Mouse (Mus musculus) lung, adult 18-20 months (tissue): ENCODE measurements around the gene Cacybp.
A peak's percentile ranks its signal among the peaks of the same experiment; 100 is the strongest.

Source experiments
- DNase-seq, 2 experiments: peaks; one replicate each; pipeline ENCODE4 v3.0.0; 2022; ENCODE audit warnings: mixed read lengths in 2 of 2

Cacybp gene

DNA sequence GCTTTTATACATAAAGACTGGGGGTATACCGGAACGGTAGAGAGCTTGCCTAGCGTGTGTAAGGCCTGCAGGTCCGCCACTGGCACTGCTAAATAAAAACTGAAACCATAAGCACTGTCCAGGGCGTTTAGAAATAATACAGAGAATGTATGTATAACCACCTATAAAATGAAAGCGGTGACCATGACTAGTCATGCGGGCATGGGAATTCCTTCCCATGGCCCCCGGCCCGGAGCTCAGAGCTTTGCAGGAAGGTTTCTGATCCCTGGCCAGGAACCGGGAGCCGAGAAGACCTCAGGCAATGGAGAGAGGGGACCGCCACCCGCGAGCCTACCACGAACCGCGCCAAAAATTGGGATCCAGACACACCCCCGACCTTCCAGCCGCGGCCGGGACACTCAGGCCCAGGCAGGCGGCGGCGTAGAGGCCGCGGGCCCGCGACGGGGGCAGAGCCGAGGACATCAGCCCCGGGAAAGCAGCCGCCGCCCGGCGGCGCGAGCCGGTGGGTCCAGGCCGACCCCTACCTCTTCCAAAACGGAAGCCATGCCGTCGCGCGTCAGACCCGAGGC is 468 bp downstream of the Cacybp start:
- DNase-seq, result peak; percentile 42 to 50

DNA sequence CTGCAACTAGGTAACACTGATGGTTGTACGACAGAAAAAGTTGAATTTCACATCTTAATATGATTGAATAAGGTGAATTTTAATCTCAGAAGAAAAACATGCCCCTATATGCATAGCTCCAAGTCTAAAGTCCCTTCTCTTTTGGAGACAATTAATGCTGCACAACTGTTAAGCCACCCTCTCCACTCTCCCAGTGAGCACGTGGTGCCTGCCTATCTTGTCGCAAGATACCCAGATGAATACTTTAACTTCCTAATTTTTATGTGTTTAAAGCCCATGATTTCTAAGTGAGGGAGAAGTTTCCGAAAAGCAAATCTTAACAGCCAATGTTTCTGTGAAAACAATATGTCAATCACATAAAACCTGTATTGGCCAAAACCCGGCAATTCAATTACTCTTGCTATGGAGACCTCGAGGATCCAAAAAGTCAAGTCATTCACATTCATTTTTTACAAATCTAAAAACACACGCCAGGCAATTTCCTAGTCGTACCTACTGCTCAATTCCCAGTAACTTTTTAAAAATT is 1.0 kb downstream of the Cacybp start:
- DNase-seq, result no peak

DNA sequence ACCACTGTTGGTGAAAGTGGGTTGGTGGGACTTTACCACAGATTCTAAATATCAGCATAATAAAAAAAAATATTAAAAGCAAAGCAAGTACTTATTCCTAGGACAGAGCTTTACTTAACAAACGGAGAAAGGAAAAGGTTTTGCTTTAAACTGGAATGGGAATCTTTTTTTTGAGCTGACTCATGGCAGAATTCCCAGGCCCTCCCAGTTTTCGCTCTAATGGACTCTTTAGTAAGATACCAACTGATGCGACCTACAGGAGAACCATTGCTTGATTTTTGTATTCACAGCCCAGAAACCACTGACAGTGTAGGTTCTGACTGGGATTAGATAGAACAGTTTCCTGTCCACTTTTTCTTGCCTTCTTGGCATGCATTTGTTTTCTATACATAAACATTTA is 2.1 kb downstream of the Cacybp start:
- no peak for DNase-seq

DNA sequence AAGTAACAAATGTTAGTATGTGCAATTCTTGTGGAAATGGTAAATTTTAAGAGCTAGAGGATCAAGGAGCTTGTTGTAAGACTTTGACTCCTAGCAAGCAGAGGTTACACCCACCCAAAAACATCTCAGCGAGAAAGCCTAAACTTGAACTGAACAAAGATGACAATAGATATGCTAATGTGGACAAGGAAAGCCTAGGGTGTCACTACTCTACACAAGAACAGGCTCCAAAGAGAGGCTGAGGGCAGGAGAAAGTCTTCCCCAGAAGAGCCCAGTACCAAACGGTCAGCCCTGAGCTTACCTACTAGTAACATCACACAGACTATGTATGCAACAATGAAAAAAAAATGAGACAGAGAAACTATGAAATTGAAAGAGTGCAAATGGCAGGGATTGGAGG is 2.8 kb downstream of the Cacybp start:
- no peak for DNase-seq

DNA sequence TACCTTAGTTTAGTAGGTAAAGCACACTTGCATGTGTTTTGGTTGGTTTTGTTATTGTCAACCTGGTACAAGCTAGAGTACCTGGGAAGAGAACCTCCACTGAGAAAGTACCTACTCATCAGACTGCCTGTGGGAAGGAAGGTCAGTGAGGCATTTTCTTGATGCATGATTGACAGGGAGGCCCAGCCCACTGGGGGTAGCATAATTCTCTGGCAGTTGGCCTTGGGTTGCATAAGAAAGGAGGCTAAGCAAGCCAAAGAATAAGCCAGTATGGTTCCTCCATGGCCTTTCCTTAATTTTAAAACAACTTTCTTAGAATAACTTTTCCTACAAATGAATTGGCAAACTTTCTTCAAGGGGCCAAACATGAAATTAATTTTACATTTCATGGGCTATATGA is 7.2 kb downstream of the Cacybp start:
- DNase-seq, result no peak

DNA sequence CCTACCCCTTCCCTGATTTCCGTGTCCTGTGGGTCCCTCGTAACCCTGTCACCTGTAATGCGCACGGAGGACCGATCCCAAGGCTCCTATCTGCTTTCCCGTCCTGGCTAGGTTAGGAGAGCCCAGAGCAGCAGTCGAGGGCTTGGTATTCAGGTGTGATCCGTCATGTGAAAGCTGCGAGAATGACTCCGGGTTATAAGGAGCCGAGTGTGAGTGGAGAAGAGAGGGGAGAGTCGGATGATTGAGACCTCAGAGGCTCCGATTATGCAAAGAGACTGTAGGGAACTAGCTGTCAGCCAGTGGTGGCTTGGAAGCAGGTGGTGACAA is 17.4 kb downstream of the Cacybp start:
- DNase-seq, result no peak

DNA sequence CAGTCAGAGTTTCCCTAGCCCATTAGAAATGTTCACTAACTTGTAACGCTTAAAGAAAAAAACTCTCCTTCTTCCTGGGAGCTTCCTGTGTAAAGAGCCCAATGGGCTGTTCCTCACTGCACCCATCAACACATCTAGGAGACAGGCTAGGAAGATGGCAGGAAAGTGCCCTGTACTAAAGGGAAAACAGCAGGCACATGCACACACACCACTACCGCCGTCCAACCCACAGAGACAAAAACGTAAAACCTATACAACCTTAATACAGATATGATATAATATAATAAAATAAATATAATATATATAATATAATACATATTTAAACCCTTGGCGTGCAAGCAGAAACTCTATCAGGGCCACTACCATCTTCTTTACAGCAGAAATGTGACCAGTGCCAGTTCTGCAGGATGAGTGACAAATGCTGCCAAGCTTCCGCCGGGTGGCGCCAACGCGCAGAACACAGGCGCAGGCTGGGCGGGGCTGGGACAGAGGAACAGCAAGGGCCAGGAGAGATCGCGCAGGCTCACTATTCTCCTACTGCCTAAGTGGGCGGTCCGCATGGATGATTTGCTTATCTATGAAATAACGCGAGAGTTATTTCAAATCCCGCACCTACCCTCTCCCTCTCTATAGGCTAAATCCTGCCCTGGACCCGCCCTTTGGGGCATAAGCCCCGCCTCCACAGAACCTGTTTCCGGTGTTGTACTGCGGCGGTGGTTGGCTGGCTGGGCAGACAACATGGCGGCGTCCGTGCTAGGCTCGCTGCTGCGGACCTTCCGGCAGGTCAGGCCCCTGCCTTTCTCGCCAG is 17.9 kb downstream of the Cacybp start, which contains the start of gene Mrps14:
Mrps14 (plus strand) TSS at position 687 of the 808 bp plus-strand sequence.
- DNase-seq, result peak; percentile 99

DNA sequence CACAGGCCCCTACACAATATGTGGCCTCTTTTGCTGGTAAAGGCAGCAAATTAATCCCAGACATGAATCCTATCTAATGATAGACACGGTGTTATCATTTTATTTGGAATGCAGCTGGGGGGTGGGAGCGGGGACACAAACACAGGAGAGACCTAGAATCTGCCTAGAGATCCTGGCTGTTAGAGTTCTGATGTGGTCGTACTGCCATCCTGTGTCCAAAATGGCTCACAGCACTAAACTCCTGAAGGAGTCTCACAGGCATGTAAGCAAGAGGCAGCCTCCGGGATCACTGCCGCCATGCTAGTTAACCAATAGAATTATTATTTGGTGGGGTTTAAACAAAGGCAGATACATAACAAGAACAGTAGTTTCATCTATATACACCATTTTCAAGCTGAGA is 28.2 kb downstream of the Cacybp start:
- peak; percentile 6 to 14 for DNase-seq

DNA sequence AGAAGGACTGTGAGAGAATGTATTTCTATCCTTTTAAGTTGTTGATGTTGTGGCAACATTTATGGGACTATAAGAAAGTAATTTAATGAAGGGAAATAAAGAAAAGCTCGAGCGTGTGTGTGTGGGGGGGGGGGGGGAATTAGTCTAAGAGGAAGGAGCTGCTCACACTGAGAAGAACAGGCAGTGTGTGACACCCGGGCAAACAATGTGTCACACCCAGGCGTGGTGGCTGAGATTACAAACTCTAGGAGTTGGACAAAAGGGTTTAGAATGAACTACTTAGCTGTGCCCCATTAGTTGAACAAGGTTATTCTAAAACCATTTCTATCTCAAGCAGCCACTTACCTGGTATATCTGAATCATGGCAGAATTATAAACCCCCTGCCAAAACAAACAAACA is 31.5 kb downstream of the Cacybp start:
- DNase-seq, result no peak

DNA sequence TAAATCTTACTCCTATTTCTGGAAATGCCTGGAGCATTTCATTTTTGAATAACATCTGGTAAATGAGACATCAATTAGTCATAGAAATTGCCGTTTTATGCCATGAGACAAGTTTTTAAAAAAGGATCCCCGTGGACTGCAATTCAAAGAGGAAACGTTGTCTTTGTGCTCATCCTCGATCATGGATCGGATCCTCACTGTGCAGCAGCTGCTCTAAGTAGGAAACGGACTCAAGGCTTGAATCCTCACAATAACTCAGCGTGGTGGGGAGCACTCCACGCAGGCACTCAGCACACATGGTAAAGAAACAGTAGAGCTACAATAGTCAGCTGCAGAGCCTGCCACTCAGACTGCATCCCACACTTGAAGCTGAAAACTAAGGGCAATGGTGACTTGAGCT is 35.8 kb downstream of the Cacybp start:
- DNase-seq, result no peak

DNA sequence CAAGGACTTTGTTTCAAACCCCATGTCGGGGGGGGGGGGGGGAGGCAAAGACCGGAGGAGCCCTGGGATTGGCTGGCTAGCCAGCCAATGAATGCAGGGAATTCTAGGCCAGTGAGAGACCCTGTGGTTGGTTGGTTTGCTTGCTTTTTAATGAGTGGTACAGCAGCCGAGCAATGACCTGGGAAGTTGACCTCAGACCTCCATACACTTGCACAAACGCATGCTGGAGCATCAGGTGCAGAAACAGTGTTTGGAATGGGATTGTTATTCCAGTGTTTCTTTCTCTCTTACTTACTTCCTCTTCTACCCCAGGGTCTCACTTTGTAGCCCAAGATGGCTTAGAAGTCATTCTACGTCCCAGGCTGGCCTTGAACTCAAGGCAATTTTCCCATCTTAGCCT is 46.1 kb downstream of the Cacybp start:
- DNase-seq, result no peak

DNA sequence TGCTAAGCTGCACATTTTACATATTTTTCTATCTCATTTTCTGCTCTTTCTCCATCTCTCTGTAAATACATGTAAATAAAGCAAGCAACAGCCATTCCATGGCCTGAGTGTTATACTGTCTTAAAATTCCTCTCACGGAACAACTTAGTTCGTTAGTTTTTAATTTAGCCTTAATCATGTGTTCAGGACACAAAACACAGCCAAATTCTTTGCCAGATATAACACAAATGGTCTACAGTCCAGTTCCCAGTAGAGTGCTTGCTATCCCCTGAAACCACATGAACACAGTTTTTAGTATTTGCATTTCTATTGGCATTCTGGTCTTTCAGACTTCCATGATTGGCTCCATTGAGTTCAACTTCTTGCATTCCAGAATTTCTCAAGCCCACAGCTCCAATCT is 54.5 kb downstream of the Cacybp start:
- no peak for DNase-seq

DNA sequence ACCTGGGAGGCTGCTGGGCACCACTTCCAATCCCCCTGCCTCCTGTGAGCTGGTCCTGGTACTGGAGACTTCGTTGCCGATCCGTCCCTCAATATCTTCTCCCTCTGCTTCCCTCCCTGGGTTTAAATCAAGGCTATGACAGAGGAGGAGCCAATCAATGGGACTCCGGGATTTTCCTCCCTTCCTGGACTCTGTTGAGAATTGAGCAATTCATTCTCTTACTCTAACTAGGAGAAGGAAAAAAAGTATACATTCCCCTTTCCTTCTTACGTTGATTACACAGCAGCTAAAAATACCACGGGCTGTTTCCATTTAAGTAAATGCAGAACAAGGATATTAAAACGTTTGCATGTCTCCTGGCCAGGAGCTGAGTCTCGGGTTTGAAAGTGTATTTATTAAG is 59.2 kb downstream of the Cacybp start, which contains the start of gene Tnn:
Tnn (minus strand) TSS at position 101 of the 400 bp plus-strand sequence.
- DNase-seq, result no peak
